Mouse (Mus musculus): ENCODE data around the gene Yjefn3.
"Not testable (repeated sequence)": the region's sequence is repeated elsewhere in the genome, so short reads cannot be mapped to it uniquely, and the experiment has no call there.

Yjefn3 gene

DNA sequence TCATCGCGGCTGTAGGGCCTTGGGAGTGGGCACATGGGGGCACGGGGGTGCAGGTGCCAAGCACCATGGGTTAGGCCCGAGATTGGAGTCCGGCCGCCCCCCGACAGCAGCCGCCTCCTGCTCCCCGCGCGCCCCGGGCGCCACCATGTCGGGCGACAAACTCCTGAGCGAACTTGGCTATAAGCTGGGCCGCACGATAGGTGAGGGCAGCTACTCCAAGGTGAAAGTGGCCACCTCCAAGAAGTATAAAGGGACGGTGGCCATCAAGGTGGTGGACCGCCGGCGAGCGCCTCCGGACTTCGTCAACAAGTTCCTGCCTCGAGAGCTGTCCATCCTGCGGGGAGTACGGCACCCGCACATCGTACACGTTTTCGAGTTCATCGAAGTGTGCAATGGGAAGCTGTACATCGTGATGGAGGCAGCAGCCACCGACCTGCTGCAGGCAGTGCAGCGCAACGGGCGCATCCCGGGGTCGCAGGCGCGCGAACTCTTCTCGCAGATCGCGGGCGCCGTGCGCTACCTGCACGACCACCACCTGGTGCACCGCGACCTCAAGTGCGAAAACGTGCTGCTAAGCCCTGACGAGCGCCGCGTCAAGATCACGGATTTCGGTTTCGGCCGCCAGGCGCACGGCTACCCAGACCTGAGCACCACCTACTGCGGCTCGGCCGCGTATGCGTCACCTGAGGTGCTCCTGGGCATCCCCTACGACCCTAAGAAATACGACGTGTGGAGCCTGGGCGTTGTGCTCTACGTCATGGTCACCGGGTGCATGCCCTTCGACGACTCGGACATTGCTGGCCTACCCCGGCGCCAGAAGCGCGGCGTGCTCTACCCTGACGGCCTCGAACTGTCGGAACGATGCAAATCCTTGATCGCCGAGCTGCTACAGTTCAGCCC, at the start of gene Yjefn3, which contains the start of the genes Tssk6 and Ndufa13:
Gene Yjefn3 (minus strand): TSS at position 550 of the 900 bp plus-strand sequence.
Gene Tssk6 (plus strand): TSS at position 22 of the 900 bp plus-strand sequence.
Gene Ndufa13 (minus strand): TSS at position 396 of the 900 bp plus-strand sequence.
- DNase-seq = no peak

DNA sequence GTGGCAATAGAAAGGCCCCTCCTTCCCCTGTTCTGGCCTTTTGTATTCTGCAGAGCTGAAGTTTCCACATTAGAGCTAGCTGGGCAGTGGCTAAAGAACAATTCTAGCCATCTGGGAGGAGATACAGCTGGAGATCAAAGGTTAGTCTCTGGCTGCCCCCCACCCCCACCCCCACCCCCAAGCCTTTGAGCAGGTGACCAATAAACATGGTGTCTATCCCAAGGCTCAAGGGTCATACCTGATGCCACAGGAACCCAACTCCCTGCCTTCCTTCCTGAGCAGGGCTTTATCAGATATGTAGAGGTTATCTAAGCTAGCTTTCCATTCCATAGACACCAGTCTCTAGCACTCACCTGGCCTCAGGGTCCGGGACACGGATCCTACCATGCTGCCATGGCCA, 47.8 kb upstream of the Yjefn3 start:
- no peak for DNase-seq

GRCm38 (mm10) chr8:69942495-69942894, 40.0 kb upstream of the Yjefn3 start:
- DNase-seq = not testable (repeated sequence)

DNA sequence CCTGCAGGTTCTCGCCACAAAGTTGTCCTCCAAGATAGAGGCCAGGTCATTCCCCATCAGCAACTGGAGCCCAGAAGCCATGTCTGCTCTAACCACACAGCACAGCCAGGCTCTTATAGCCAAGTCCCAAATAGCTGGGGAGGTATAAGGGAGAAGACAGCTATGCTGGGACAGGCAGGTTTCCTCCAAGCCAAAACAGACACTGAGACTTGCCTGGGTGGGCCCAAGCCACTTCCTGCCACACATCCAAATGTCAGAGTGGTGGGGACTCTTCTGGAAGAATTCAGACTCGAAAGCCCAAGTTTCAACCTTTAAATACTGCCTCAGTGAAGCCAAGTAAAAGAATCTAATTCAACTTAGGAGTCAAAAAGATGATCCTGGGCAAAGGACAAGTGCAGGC, 37.9 kb upstream of the Yjefn3 start:
- no peak for DNase-seq

DNA sequence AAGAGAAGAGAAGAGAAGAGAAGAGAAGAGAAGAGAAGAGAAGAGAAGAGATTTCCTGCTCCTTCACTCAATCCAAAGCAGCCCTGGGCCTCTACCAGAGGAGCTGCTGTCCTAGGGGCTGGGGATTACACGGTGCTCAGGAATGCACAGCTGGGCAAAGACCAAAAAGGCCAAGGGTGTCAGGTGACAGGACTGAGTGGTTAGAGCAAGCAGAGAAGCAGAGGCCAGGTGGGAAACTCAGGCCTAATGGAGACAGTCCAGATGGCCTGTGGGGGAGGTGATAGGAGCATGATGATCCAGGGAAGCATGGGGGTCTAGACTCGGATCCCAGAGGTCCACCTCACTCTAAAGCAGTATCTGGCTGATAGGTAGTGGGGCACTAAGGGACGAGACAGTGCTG, 37.1 kb upstream of the Yjefn3 start:
- peak; percentile 68 for DNase-seq

- DNase-seq = no peak
Observed at GRCm38 (mm10) chr8:69938245-69938982, 35.9 kb upstream of the Yjefn3 start.

DNA sequence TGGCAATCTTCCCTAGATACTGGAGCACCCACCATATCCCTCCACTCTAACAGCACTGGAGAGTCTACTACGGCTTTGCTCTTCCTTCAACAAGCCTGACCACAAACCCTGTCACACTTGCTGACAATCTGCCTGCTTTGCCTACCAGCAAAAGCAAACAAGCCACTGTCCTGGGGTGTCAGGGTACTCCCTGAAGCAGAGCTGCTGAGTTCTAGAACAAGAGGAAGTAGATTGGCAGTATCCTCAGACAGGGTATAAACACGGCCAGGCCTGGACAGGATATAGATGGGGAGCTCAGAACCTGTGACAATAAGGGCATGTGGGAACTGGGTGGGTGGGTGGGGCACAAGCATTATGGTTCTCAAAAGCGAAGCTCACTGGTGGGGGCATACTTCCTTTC, 35.0 kb upstream of the Yjefn3 start:
- no peak for DNase-seq

DNA sequence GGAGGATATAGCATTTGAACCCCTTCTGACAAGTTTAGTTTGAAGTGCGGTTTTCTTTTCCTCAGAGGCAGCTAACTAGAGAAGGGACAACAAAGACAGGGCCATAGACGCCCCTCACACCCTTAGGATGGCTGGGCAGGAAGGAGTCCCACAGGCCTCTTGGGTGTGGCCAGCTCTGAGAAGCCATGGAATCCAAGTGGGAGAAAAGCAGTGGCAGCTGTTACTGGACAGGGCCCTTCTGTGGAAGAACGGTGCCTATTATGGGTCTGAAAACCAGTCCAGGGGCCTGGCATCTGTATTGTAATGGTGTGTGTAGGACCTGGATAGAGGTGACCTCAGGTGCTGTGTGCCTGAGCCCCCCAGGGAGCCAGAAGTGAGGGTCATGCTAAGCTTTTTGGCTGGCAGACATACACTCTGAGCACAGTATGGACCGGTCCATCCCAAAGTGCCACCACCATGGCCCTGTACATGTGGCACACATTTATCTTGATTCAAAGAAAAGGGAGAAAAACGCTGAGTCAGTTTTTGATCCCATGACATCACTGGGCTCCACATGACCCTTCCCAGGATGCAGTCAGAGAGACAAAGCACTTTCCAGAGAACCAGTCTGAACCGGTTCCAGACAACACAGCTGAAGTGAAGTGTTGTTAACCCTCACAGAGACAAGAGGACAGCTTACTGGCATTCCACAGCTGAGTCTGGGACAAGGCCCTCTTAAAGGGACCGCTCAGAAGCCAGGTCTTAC, 33.7 kb upstream of the Yjefn3 start:
- DNase-seq = peak; percentile 77

- DNase-seq = no peak
Observed at GRCm38 (mm10) chr8:69935431-69935830, 32.9 kb upstream of the Yjefn3 start.

DNA sequence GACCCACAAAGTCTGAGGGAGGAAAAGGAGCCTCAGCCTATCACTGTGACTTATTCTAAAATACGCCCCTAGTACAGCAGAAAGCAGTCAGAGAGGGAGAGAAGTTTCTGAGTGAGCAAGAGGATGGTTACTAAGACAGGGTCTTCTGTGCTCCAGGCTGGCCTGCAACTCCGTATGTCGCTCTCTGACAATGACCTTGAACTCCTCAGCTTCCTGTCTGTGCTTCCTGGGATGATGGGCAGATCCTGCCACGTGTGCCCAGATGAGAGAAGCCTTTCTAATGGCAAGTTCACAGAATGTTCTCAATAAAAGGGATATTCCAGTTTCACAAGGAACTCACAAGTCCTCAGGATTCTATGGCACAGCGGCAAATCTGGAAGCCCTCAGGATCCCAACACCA, 32.1 kb upstream of the Yjefn3 start:
- no peak for DNase-seq

- DNase-seq = no peak
Observed at GRCm38 (mm10) chr8:69933811-69934210, 31.3 kb upstream of the Yjefn3 start.

DNA sequence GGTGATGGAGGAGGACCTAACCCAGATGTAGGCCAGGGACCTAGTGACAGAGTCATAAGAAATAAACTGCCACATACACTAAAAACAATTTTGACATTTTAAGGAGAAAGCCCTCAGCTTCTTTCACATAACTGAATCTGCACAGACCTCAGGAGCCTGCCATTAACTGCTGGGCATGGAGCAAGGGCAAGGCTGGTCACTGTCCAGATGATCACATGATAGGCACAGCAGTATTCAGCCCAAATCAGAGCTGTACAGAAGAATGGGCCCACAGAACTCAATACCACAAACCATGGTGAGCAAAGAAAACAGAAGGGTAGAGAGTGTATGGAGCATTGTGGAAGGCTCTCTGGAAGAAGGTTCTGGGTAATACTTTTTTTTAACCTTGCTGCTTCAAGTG, 24.4 kb upstream of the Yjefn3 start:
- DNase-seq = no peak

- DNase-seq = no peak
Observed at GRCm38 (mm10) chr8:69923986-69924385, 21.5 kb upstream of the Yjefn3 start.

- DNase-seq = no peak
Observed at GRCm38 (mm10) chr8:69921141-69921540, 18.6 kb upstream of the Yjefn3 start.

GRCm38 (mm10) chr8:69919876-69920662, 17.6 kb upstream of the Yjefn3 start:
- peak; percentile 84 for DNase-seq

- DNase-seq = peak; percentile 86
Observed at GRCm38 (mm10) chr8:69919010-69919409, 16.5 kb upstream of the Yjefn3 start.

DNA sequence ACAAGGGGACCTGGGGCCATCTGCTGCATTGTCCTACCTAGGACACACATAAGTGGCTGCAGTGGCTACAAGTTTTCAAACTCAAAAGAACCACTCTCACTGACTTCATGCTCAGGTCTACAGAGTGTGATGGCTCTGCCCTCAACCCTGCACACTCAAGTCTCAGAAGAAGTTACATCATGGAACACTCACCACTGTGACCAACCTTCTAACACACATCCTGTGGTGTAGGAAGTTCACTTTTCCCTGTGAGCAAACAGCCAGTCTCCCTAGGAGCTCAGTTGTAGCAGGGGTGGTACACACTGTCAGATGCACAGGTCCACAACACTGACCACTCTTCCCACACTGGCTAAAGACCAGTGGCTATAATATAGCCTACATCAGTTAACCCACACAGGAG, 16.0 kb upstream of the Yjefn3 start:
- DNase-seq = no peak

DNA sequence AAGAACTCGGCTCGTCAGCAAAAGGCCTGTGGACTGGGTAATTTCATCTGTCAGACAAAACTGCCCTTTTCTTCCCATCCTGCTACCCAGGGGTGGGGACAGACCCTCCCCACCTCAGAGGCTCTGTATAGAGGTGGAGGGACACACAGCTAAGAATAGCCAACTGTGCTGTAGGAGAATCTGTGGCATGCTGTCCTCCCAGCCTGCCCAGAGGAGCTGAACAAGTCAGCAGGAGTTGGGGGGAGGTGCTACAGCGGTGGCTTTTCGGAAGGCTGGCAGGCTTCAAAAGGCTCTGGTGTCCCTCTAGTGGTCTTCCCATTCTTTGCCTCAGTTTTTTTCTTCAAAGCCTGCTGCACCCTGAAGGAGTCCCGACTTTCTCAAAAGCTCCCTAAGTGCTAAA, 13.2 kb upstream of the Yjefn3 start:
- DNase-seq = no peak

GRCm38 (mm10) chr8:69914526-69914925, 12.0 kb upstream of the Yjefn3 start:
- no peak for DNase-seq

- DNase-seq = no peak
Observed at GRCm38 (mm10) chr8:69912478-69913074, 10.1 kb upstream of the Yjefn3 start.

- no peak for DNase-seq
Observed at GRCm38 (mm10) chr8:69911917-69912316, 9.4 kb upstream of the Yjefn3 start.

- no peak for DNase-seq
Observed at GRCm38 (mm10) chr8:69907106-69907505, 4.6 kb upstream of the Yjefn3 start.
